Mouse (Mus musculus) heart, postnatal 0 days (tissue): Measurements from ENCODE around the gene Pdlim4.

ENCODE experiments used
- CTCF ChIP-seq: IDR thresholded peaks from 2 replicates; pipeline ENCODE4 v1.5.1; 2016; ENCODE audit warnings: antibody characterized with exemption, control low read depth, low read depth
- EP300 ChIP-seq: IDR thresholded peaks from 2 replicates; pipeline ENCODE4 v1.6.1; 2016; ENCODE audit warnings: antibody characterized with exemption, low read depth

- TF ChIP-seq CTCF (no peak), EP300 (no peak)
Observed at GRCm38 (mm10) chr11:54091726-54092125, 22.9 kb upstream of the Pdlim4 start.
